Mouse (Mus musculus) embryonic fibroblast, embryonic 13.5 days (primary cell): ENCODE data around the gene Mmp19. TPM values are rescaled to one million over a fixed set of nuclear protein-coding genes. Genes with fewer than 3 reads are reported as not detected.
A peak's percentile ranks its signal among the peaks of the same experiment; 100 is the strongest.
"Not testable (repeated sequence)": the region's sequence is repeated elsewhere in the genome, so short reads cannot be mapped to it uniquely, and the experiment has no call there.

Experiments used
- H3K27ac ChIP-seq: 2 replicates; pipeline ENCODE4 v1.5.1; 2012; ENCODE audit warnings: low read length, control low read depth, inconsistent platforms; ENCODE audit not compliant: insufficient read depth
- H3K4me1 ChIP-seq: 2 replicates; pipeline ENCODE4 v1.6.1; 2011; ENCODE audit warnings: low read length; ENCODE audit not compliant: control insufficient read depth, insufficient read depth
- H3K4me3 ChIP-seq: 2 replicates; pipeline ENCODE4 v1.5.1; 2011; ENCODE audit warnings: mild to moderate bottlenecking, control low read depth, low read length; ENCODE audit not compliant: insufficient read depth
- CTCF ChIP-seq: IDR thresholded peaks from 2 replicates; pipeline ENCODE4 v1.5.1; 2011; ENCODE audit warnings: mild to moderate bottlenecking, control low read depth, low read length, moderate library complexity, borderline replicate concordance; ENCODE audit not compliant: insufficient read depth
- POLR2A ChIP-seq: IDR thresholded peaks from 2 replicates; pipeline ENCODE4 v1.6.1; 2011; ENCODE audit warnings: low read depth, mild to moderate bottlenecking, control low read depth, low read length, moderate library complexity
- polyA plus RNA-seq: library from polyadenylated mRNA; stranded (reverse); fragments of >200 nt; gene quantifications from 2 replicates; pipeline ENCODE4 v1.2.4, GENCODE M21; 2011; ENCODE audit warnings: low read depth; ENCODE audit not compliant: missing spikeins, insufficient read length

Mmp19 gene
- polyA plus RNA-seq, 1 experiment: 54.0 TPM

DNA sequence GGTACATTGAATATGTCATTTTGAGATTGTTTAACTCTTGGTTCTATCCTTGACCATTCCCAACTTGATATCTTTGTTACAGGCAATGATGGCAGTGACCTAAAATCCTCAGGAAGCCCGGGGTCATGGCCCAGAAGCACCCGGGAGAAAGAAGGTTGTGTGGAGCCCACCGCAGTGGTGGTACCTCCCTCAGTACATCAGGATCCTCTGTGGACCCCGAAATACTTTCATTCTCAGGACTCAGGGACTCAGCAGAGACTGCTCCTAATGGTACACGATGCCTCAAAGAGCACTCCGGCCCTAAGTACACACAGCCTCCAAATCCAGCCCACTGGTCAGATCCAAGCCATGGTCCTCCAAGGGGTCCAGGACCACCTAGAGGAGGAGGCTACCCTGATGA lies 15.4 kb downstream of the Mmp19 start:
- Histone ChIP-seq H3K27ac (0 out of 2 replicates have a peak overlapping the region, but pooled peaks have one; percentile 17), H3K4me1 (peaks cover 9% of the 10 kb centered on the region; the same call in 1 of the 2 replicates), H3K4me3 (peak overlapping the region; percentile 67)
- TF ChIP-seq CTCF: no peak
- TF ChIP-seq POLR2A: no peak

DNA sequence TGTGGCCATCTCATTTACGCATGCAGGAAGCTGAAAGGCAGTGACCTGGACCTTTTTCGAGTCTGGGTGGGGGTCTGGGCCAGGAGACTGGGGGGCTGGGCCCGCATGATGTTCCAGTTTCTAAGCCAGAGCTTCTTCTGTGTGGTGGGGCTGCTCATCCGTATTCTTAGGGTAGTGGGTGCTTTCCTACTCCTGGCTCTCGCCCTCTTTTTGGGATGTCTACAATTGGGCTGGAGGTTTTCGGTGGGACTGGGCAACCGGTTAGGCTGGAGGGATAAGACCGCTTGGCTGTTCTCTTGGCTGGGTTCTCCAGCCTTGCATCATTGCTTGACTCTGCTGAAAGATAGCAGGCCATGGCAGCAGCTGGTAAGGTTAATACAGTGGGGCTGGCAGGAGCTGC lies 16.3 kb downstream of the Mmp19 start:
- H3K4me3 ChIP-seq: peak overlapping the region; percentile 67
- peaks cover 9% of the 10 kb centered on the region; the same call in 1 of the 2 replicates for H3K4me1 ChIP-seq
- no peak for TF ChIP-seq POLR2A
- TF ChIP-seq CTCF: no peak
- H3K27ac ChIP-seq: no peak overlapping the region

DNA sequence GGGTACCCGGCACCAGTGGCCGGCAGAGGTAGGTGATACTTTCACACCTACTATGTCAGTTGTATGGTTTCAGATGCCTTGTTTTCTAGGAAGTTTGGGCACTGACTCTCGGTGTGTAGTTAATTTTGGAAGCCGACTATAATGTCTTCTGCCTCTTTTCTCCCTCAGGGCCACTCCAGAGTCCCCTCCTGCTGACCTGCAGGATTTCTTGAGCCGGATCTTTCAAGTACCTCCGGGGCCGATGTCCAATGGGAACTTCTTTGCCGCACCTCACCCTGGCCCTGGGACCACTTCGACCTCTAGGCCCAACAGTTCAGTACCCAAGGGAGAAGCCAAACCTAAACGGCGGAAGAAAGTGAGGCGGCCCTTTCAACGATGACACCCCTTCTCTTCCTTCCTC lies 26.3 kb downstream of the Mmp19 start, which contains the start of gene Sarnp:
TSS of gene Sarnp (plus strand) at position 301 of the 400 bp plus-strand sequence.
- TF ChIP-seq POLR2A (no peak), CTCF (no peak)

DNA sequence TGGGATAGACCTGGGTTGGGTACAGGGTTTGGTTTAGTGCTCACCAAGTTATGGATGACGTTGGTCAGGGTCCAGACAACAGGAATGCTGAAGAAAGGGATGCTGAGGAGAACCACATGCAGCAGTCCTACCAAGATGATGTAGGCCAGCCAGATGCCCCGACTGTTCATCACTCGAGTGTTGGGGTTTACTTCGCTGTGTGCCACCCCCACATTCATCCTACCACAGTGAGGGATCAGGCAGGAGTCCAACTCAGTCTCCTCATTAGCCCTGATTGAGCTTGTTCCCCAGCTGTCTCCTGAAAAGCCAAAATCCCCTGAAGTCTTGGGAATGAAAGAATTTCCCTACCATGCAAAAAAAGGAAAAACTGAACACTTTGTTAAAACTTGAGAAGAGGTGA lies 29.5 kb downstream of the Mmp19 start:
- H3K4me1 ChIP-seq: no peaks in the 10 kb centered on the region
- H3K4me3 ChIP-seq: no peak overlapping the region
- H3K27ac ChIP-seq: no peak overlapping the region
- TF ChIP-seq POLR2A (no peak), CTCF (no peak)

More for the DNA sequence above, 26.3 kb downstream of the Mmp19 start, which contains the start of gene Sarnp:
- H3K27ac ChIP-seq: no peak within 1 kb of the TSS
- H3K4me1 ChIP-seq: no peaks in the 10 kb centered on the region; the same call in 1 of the 2 replicates
- H3K4me3 ChIP-seq: no peak within 1 kb of the TSS

DNA sequence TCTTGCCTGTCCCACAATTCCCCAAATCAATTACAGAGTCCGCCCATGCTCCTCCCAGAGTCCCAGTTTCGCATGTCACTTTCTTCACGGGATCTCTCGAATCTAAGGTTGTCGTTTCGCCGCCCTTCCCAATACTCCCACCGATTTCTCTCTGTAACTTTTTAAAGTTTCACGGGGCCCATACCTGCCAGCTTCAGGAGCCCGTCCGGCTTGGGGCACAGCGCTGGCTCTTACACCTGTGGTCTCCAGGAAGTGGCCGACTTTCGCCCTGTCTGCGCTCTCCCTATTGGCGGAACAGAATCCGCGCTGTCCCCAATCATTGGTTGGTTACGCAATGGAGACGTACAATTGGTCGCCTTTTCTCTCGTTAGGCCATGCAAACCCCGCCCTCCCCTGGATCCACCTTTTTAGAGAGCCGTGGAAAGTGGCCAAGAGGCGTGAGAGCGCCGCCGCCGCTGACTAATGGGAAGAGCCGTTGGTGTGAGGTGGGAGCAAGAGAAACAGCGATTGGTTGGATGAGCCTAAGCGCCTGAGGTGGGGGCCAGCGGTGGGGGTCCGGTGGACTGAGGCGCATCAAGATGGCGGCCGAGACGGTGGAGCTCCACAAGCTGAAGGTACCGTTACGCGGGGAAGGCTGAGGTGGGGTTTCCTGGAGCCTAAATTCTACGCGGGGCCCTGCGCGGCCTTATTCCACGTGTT lies 30.8 kb downstream of the Mmp19 start, which contains the start of gene Ormdl2:
TSS of gene Ormdl2 (minus strand) at position 288 of the 699 bp plus-strand sequence.
- TF ChIP-seq POLR2A (peak; percentile 75), CTCF (no peak)
- Histone ChIP-seq H3K4me3 (peak within 1 kb of the TSS; percentile 88), H3K27ac (peak within 1 kb of the TSS; percentile 36), H3K4me1 (no peaks in the 10 kb centered on the region)

DNA sequence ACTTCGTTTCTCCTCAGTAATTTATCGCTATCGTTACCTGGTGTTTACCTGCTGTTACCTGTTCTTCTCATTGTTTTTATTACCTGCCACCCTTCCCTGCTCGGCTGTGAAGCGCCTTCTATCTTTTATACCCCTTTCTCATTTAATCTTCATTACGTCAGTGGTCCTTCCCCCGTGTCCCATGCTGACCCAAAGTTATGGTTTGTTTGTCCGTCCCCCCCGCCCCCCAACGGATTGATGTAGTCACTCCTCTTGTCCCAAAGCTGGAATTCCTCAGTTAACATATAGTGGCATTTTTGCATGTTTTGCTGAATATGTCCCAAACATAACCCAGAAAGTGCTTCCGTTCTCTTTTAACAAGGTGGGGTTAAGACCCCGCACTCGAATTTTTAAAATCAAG lies 31.4 kb downstream of the Mmp19 start:
- peak overlapping the region; percentile 36 for H3K27ac ChIP-seq
- peak overlapping the region; percentile 88 for H3K4me3 ChIP-seq
- H3K4me1 ChIP-seq: no peaks in the 10 kb centered on the region
- TF ChIP-seq CTCF: no peak
- TF ChIP-seq POLR2A: no peak

DNA sequence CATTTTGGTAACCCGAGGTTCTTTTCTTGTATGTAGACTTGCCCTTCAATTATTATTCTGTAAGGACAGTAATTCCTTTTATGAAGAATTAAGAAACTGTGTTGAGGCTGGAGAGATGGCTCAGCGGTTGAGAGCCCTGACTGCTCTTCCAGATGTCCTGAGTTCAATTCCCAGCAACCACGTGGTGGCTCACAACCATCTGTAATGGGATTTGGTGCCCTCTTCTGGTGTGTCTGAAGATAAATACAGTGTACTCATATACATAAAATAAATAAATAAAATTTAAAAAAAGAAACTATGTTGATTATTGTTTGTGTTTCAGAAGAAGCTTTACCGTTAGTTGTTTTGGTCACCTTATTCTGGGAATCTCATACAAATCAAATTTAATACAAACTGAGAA lies 32.4 kb downstream of the Mmp19 start:
- not testable (repeated sequence) for H3K4me1 ChIP-seq, H3K27ac ChIP-seq
- H3K4me3 ChIP-seq: peak overlapping the region; percentile 88

DNA sequence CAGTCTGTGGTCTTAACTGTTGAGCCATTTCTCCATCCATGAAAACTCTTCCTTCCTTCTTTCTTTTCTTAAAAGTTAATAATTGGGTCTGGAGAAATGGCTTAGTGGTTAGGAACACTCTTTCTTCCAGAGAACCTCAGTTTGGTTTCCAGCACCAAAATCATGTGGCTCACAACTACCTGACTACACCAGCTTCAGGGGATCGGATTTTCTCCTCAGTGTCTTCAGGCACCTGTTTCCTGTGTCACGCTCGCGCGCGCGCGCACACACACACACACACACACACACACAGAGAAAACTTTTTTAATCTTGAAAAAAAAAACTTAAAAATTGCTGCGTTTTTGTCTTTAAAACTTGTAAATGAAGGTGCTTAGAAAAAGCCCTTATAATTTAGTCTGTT lies 33.1 kb downstream of the Mmp19 start:
- no peak overlapping the region for H3K27ac ChIP-seq
- 0 out of 2 replicates have a peak, but pooled peaks cover 2% of the 10 kb centered on the region for H3K4me1 ChIP-seq
- no peak overlapping the region for H3K4me3 ChIP-seq
- TF ChIP-seq POLR2A (no peak), CTCF (no peak)

DNA sequence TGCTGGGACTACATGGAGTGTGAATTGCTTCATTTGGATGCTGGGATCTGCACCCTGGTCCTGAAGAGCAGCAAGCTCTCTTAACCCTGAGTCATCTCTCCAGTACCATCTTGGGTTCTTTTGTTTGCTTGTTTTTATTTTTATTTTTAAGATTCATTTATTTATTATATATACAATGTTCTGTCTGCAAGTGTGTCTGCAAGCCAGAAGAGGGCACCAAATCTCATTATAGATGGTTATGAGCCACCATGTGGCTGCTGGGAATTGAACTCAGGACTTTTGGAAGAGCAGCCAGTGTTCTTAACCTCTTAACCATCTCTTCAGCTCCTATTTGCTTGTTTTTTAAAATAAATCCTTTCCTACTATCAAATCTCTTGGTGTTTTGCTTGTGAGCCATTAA lies 46.7 kb downstream of the Mmp19 start:
- H3K4me1 ChIP-seq: no peaks in the 10 kb centered on the region
- no peak overlapping the region for H3K4me3 ChIP-seq
- no peak overlapping the region for H3K27ac ChIP-seq
- no peak for TF ChIP-seq POLR2A
- TF ChIP-seq CTCF: no peak

DNA sequence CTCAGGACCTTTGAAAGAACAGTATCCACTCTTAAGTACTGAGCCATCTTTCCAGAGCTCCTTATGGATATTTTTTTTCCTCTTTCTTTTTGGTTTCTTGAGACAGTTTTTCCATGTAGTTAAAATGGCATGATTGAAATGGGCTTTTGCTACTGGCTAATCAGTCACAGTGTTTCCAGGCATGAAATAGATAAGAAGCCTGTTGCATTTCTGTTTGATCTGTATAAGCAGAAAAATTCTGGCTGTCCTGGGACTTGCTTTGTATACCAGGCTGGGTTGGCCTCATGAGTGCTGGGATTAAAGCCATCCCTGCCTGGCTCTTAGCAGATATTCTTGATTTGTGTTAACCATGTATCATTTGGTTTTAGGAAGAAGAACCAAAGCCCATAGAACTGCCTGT lies 48.7 kb downstream of the Mmp19 start:
- Histone ChIP-seq H3K27ac (no peak overlapping the region), H3K4me3 (no peak overlapping the region), H3K4me1 (no peaks in the 10 kb centered on the region)
- TF ChIP-seq POLR2A: no peak
- TF ChIP-seq CTCF: no peak

DNA sequence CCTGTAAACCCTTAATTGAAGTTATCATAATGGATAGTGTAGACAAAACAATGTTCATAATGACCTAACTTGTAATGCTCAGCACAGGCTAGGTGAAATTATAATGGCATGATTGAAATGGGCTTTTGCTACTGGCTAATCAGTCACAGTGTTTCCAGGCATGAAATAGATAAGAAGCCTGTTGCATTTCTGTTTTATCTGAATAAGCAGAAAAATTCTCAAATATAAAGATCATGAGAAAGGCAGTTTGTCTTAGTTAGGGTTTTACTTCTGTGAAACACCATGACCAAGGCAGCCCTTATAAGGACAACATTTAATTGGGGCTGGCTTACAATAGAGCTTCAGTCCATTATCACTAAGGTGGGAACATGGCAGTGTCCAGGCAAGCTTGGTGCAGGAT lies 49.9 kb downstream of the Mmp19 start:
- Histone ChIP-seq H3K4me3 (no peak overlapping the region), H3K4me1 (no peaks in the 10 kb centered on the region), H3K27ac (no peak overlapping the region)
- TF ChIP-seq POLR2A: no peak
